In the genomic region with DNA sequence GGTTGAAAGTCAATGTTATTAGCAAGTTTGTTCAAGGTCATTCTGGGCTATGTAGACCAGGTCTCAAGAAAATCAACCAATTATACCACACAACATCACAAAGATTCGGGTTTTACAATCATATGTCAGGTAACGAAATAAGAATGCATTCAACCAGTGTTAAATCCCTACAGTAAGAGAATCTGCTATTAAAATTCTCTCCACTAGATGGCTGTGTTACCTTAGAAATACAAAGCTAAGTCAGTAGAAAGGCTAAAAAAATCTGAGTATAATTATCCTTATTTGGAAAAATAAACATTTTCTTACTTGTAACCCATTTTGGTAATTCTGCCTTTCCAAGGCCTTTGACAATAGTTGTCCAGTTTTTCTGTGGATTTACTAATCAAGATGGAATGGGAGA, we compare ENCODE assay signal across 12 mouse cellular contexts. TPM values are rescaled to one million over a fixed set of nuclear protein-coding genes. Genes with fewer than 3 reads are reported as not detected.
A peak's percentile ranks its signal among the peaks of the same experiment; 100 is the strongest.
DNase-seq lines count a peak whose midpoint lies in the region; ATAC-seq and TF ChIP-seq lines count a peak whose summit lies in the region.
"Had no signal": no experiment of that assay in that cellular context is flagged by ENCODE, and none has a peak within 500 bp of the region (broad histone marks: within the 10 kb centered on the region; RNA-seq: fewer than 3 reads in every experiment).

No protein-coding gene starts in this region.

- 22% methylated on average over 2 of the region's 2 CpGs for WGBS in lung, embryonic 14.5 days
- 30% methylated on average over 2 of the region's 2 CpGs for WGBS in midbrain, postnatal 0 days

- no peaks in the 10 kb centered on the region for H3K4me1 ChIP-seq in lung, embryonic 14.5 days (ENCODE audit: insufficient read depth)
- H3K4me1 ChIP-seq in midbrain, postnatal 0 days (ENCODE audit: insufficient read depth, low read length) = no peaks in the 10 kb centered on the region
- H3K4me1 ChIP-seq: hindbrain, embryonic 15.5 days; lung, embryonic 15.5 days had no signal

- H3K36me3 ChIP-seq in lung, embryonic 14.5 days (ENCODE audit: insufficient read depth) = no peaks in the 10 kb centered on the region
- no peaks in the 10 kb centered on the region; the same call in 1 of the 2 replicates for H3K36me3 ChIP-seq in midbrain, postnatal 0 days (ENCODE audit: insufficient read depth, low read length)
- H3K36me3 ChIP-seq: hindbrain, embryonic 15.5 days; lung, embryonic 15.5 days had no signal

- H3K4me3 ChIP-seq in lung, embryonic 14.5 days (ENCODE audit: low read depth, low read length) = no peak overlapping the region
- H3K4me3 ChIP-seq in midbrain, postnatal 0 days (ENCODE audit: low read depth, low read length) = no peak overlapping the region
- H3K4me3 ChIP-seq: hindbrain, embryonic 15.5 days; lung, embryonic 15.5 days had no signal

- ATAC-seq in frontal cortex, adult (ENCODE audit: low TSS enrichment) = peak; percentile 66; the same call in 1 of the 2 replicates
- ATAC-seq in lung, embryonic 14.5 days (ENCODE audit: insufficient read depth) = no peak
- peak; percentile 52; the same call in 1 of the 2 replicates for ATAC-seq in midbrain, postnatal 0 days (ENCODE audit: low FRiP score)

- H3K27me3 ChIP-seq in lung, embryonic 14.5 days (ENCODE audit: insufficient read depth, low read length) = no peaks in the 10 kb centered on the region
- H3K27me3 ChIP-seq in midbrain, postnatal 0 days (ENCODE audit: insufficient read depth, low read length) = no peaks in the 10 kb centered on the region
- H3K27me3 ChIP-seq: hindbrain, embryonic 15.5 days; lung, embryonic 15.5 days had no signal

- no peak overlapping the region for H3K4me2 ChIP-seq in lung, embryonic 14.5 days
- H3K4me2 ChIP-seq in midbrain, postnatal 0 days (ENCODE audit: low read depth, low read length, poor library complexity, severe bottlenecking) = no peak overlapping the region
- H3K4me2 ChIP-seq: hindbrain, embryonic 15.5 days; lung, embryonic 15.5 days had no signal

- no peak overlapping the region for H3K9ac ChIP-seq in lung, embryonic 14.5 days
- no peak overlapping the region for H3K9ac ChIP-seq in midbrain, postnatal 0 days (replicated peaks; ENCODE audit: low read length, poor library complexity, severe bottlenecking)
- H3K9ac ChIP-seq: hindbrain, embryonic 15.5 days; lung, embryonic 15.5 days had no signal

- no peak for DNase-seq in frontal cortex, postnatal 36 days (ENCODE audit: low spot score in 2 of 2)
- peak; percentile 89 for DNase-seq in lung, embryonic 14.5 days
- no peak for DNase-seq in lung, postnatal 10 days
- peak; percentile 42 for DNase-seq in adipocyte (ENCODE audit: low spot score)
- peak; percentile 81 for DNase-seq in midbrain, postnatal 0 days (ENCODE audit: low spot score)
- DNase-seq in adrenal gland, adult 18-20 months (ENCODE audit: low spot score in 2 of 2) = no peak
- no peak for DNase-seq in layer of hippocampus, adult 9-10 months (ENCODE audit: low spot score)
- DNase-seq: adrenal gland, postnatal 25 days; gastrocnemius, postnatal 36 days had no signal

- H3K27ac ChIP-seq in lung, embryonic 14.5 days (ENCODE audit: low read depth) = no peak overlapping the region
- no peak overlapping the region for H3K27ac ChIP-seq in midbrain, postnatal 0 days (ENCODE audit: low read depth, low read length)
- H3K27ac ChIP-seq: hindbrain, embryonic 15.5 days; lung, embryonic 15.5 days had no signal

- TF ChIP-seq CTCF in lung, embryonic 14.5 days (IDR thresholded peaks at IDR 0.05; ENCODE audit: low read depth) = peak; percentile 62
- peak; percentile 83 for TF ChIP-seq CTCF in midbrain, postnatal 0 days (IDR thresholded peaks at IDR 0.05)

- H3K9me3 ChIP-seq in lung, embryonic 14.5 days (ENCODE audit: low read depth, low read length) = no peaks in the 10 kb centered on the region
- no peaks in the 10 kb centered on the region for H3K9me3 ChIP-seq in midbrain, postnatal 0 days (ENCODE audit: low read length)
- H3K9me3 ChIP-seq: hindbrain, embryonic 15.5 days; lung, embryonic 15.5 days had no signal

RNA-seq across cellular contexts. Expression of a gene that starts 23.2 kb away (rescaled TPM):
- polyA plus RNA-seq in lung, embryonic 14.5 days (2014; fragmentation: Nextera tagmentation; extraction: Ambion mirVana) = 17.8 and 19.0 TPM in 2 replicates
- 8.9 and 12.6 TPM in 2 replicates for total RNA-seq in midbrain, postnatal 0 days (2014; rRNA removed)
- polyA plus RNA-seq in midbrain, postnatal 0 days (2015; fragmentation: Nextera tagmentation; extraction: Ambion mirVana) = 5.2 and 5.4 TPM in 2 replicates
- total RNA-seq in adrenal gland, adult 18-20 months (2021) = 10 to 100 TPM; 10.8 to 12.3 TPM

RNA-seq across cellular contexts. Expression of a gene that starts 41.5 kb away (rescaled TPM):
- polyA plus RNA-seq in lung, embryonic 14.5 days (2014; fragmentation: Nextera tagmentation; extraction: Ambion mirVana) = 90.7 and 91.0 TPM in 2 replicates
- 3.2 and 4.2 TPM in 2 replicates for total RNA-seq in midbrain, postnatal 0 days (2014; rRNA removed)
- polyA plus RNA-seq in midbrain, postnatal 0 days (2015; fragmentation: Nextera tagmentation; extraction: Ambion mirVana) = 6.0 and 7.2 TPM in 2 replicates
- 1 to 10 TPM; 1.8 to 1.9 TPM for total RNA-seq in adrenal gland, adult 18-20 months (2021)

Comparison
In these comparisons a context has a peak if more than half of its experiments do, and no peak if none do; other contexts are left out.
1. DNase-seq: peak in lung, embryonic 14.5 days (single experiment), adipocyte (single experiment) and midbrain, postnatal 0 days (single experiment); none in frontal cortex, postnatal 36 days (0 of 2), lung, postnatal 10 days (single experiment), adrenal gland, adult 18-20 months (0 of 2) and layer of hippocampus, adult 9-10 months (single experiment).